Mouse (Mus musculus) spleen, embryonic (tissue): ENCODE results near the gene Yme1l1.

ENCODE experiments used
- CTCF ChIA-PET: fragments of 350-600 bp; sonication (Branson Sonifier 250); formaldehyde crosslinking; loops from one replicate; lab custom pipeline; 2022; lab: Charles Lee

The Yme1l1 gene

DNA sequence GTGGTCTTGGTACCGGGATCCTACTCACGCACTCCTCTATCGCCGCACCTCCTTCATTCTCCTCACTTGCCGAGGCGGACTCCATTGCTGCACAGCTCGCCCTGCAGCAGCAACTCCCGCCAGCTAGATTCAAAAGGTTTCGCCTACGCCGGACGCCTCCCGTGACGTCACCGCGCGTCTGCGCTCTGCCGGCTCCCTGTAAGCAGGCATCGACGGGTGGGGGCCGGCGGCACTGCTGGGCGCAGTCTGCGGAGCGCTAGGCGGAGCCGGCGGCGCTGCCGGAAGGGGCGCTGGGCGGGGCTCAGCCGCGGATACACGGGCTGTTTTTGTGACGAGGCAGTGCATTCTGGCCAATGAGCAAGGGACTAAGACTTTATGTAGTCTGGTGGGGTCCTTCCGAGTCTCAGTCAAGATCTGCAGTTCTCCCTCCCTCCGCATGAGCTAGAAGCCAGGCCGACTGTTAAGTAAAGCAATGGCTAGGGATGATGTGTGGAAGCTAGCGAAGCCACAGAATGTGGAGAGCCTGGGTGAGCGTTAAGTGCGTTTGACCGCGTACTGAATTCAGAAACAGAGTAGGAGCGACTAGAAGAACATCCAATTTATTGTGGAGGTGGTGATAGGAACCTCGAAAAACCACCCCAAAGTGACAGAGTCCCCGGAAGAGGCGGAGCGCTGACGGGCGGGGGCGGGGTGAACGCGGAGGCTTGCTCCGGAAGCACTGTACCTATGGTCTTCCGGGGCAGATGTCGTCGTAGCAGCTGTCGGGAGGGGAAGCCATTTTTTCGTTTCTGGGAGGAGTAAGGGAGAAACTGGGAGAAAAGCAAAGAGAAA lies at the start of gene Yme1l1, which contains the start of gene Mastl:
Gene Yme1l1, plus strand, starts transcription at position 593 of the 831 bp plus-strand sequence.
Gene Mastl, minus strand, starts transcription at position 248 of the 831 bp plus-strand sequence.
- CTCF ChIA-PET: no interaction called here

DNA sequence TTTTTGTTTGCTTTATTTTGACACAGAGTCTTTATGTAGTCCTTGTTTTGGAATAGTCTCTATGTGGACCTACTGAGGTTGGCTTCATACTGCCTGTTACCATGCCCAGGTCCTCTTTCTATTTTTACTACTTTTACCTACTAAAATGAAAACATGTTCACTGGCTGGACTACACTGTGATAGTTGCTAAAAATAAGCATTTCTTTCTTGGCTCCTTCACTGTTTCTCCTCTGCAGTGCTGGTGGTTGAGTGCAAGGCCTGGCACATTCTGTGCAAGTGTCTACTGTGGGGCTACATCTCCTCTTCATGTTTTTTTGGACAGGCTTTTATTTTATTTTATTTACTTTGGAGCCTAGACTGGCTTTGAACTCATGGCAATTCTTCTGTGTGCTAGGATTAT lies 36.6 kb upstream of the Yme1l1 start:
- CTCF ChIA-PET: no interaction called here

DNA sequence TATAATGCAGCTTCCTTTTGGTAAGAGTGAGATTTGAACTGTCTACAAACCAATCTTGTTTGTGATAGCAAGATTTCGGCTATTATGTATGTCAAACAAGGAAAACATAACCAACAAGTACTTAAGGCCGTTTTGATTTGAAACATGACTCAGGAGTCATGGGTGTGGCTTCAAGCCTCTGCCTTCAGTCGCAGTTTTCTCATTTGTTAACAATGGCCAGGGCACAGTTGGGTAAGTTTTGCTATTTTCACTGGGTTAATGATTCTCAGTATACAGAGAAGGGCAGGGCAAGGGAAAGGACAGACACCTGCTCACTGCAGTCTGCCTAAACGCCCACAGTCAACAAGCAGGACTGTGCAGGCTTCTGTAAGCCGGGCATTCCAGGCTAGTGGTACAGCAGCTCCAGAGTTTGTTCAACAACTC lies 959 bp upstream of the Yme1l1 start:
- CTCF ChIA-PET: interaction anchor here (0.6 to 0.7 kb wide), 2 partner anchors 62 to 83 kb away, joined by 3 to 6 read pairs; no protein-coding TSS in a partner anchor

DNA sequence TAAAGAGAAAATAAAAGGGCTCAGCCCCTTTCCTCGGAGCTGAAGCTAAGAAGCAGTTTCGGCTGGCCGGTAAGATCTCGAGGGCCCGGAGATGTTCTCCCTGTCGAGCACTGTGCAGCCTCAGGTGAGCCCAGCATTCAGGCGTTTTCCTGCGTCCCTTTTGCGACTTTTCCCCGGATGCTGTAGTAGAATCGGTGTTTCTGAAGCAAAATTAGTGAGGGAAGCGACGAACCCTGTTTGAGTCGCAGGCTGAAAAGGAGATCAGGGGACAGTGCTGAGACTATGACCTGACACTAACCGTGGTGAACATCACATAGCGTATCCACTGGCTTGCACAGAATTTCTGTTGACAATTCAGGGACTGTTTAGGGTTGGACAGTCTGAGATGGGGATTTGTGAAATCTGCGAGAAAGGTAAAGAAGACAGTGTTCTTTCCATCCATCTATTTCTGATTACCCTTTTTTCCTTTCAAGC lies 476 bp downstream of the Yme1l1 start:
- CTCF ChIA-PET: no interaction called here

DNA sequence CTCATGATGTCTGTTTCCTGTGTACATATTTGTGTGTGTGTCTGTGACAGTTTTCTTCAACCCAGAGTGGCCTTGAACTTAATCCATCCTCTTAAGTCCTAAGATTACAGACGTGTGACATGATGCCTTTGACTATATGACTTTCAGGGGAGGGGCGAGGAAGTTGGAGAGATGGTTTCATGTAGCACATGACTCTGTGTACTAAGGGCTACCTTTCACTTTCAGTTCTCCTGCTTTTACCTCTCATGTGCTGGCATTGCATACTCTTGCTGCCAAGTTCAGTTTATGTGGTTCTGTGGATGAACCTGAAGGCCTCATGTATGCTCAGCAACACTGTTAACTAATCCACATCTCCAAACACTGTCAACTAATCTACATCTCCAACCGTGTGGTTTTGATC lies 16.1 kb downstream of the Yme1l1 start:
- CTCF ChIA-PET: no interaction called here

DNA sequence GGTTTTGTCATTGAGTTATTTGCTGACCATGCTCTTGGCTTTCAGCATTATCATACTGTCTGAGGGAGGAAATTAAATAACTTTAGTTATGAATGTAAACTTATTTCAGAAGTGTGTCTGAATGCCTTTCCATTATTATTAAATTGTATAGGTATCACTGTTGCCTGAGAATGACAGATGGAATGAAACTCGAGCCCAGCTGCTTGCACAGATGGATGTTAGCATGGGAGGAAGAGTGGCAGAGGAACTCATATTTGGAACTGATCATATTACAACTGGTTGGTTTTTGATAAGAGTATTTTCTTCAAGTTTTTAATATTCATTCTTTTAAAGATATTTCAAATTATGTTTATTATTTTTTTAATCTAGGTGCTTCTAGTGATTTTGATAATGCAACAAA lies 38.2 kb downstream of the Yme1l1 start:
- CTCF ChIA-PET: no interaction called here

- CTCF ChIA-PET: no interaction called here
These were observed 44.9 kb downstream of the Yme1l1 start for GRCm38 (mm10) chr2:23201034-23201433.

DNA sequence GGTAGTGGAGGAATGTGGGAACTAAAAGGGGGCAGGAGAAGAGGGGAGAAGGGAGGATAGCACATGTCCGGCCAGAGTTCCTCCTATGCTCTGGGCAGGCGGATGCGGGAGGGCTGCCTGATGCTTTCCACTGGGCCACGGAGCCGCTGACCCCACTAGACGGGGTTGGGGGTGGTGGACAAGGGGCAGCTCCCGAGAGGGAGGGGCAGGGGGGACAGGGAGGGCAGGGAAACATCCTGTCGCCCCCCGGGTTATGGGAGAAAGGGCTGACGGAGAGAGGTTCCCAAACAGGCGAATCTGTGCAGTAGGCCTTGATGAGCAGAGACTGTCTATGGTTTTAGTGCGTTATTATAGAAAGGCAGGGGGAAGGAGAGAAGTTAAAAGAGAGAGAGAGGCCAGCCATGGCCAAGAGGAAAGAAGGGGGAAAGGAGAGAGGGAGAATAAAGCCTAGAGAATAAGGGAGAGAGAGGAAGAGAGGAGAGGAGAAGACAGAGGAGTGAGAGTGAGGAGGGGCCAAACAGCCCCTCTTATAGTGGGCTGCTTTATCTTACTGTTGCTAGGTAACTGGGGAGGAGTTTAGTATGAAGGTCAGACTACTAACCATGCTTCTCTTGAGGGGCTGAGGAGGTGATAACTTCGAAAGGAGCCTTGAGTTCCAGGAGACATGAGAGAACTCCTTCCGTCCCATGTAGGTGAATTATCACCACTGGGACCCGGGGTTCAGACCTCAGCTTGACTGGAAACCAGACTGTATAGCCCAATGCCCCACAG lies 46.9 kb downstream of the Yme1l1 start:
- CTCF ChIA-PET: no interaction called here

DNA sequence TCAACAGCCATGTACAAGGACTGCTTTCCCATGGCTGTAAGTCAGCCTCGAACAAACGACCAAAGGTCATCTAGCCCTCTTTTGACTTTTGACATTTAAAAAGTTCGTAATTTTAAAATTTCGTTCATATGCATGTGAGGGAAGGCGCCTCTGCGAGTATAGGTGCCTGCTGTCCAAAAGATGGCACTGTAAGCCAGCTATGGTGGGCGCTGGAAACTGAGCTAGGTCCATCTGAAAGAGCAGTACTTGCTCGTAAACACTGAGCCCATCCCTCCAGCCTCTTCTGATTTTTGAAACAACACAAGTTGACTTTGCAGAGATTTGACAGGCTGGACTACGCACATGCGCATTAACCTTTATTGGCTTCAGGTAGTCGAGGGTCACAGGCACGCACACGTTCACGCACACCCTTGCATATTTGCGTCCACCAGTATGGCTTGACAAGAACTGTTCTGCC lies 50.9 kb downstream of the Yme1l1 start, which contains the start of gene 4931423N10Rik:
Gene 4931423N10Rik, plus strand, starts transcription at position 407 of the 457 bp plus-strand sequence.
- CTCF ChIA-PET: no interaction called here

- CTCF ChIA-PET: no interaction called here
These were observed 57.5 kb downstream of the Yme1l1 start for GRCm38 (mm10) chr2:23213661-23214060.

DNA sequence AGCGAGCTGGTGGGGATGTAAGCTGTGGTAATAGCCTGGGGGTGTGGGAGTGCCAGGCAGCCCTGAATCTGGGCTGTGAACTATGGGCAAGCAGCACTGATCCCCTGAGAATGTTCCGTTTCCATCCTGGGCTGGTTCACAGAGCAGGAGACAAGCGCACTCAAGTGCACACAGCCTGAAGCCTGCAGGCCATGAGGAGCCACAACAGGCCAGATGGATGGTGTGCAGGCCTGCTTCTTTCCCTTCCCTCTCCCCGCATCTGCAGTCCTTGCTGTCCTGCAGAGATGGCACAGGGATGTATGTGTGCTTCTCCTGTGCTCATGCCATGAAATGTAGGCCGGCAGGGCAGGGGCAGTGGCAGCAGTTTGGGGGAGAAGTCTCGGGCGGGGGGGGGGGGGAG lies 69.0 kb downstream of the Yme1l1 start:
- CTCF ChIA-PET: no interaction called here

GRCm38 (mm10) chr2:23228463-23228862 lies 72.3 kb downstream of the Yme1l1 start:
- CTCF ChIA-PET: no interaction called here

- CTCF ChIA-PET: no interaction called here
These were observed 78.0 kb downstream of the Yme1l1 start for GRCm38 (mm10) chr2:23234065-23234773.
